Mouse (Mus musculus): Measurements from ENCODE around the gene Trim71. TPM values are rescaled to one million over a fixed set of nuclear protein-coding genes. Genes with fewer than 3 reads are reported as not detected.

The Trim71 gene
- total RNA-seq (2021) = not detected
- 0.01 TPM in 1 of 2 replicates, not detected in the other for polyA plus RNA-seq (2012; rRNA removed)
- long read RNA-seq = 0 reads

- DNase-seq = no peak
Measured at GRCm38 (mm10) chr9:114563761-114564606, at the start of gene Trim71. Trim71 (minus strand) TSS chr9:114564369.

DNA sequence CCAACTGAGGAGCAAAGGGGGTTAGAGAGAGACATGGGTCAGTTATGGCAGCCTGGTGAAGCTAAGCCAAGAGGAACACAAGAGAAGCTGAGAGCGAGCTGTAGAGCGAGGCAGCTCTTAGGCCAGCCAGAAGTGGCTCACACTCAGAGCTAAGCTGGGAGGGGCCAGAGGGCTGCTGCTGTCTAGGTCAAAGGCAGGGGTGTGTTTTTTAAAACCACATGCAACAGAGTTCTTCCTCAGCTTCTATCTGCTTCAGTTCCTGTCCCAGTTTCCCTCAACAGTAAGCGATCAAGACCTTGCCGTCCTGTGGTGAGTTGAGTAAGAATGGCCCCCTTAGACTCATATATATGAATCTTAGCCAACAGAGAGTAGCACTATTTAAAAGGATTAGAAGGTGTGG is 48.9 kb upstream of the Trim71 start:
- no peak for DNase-seq

DNA sequence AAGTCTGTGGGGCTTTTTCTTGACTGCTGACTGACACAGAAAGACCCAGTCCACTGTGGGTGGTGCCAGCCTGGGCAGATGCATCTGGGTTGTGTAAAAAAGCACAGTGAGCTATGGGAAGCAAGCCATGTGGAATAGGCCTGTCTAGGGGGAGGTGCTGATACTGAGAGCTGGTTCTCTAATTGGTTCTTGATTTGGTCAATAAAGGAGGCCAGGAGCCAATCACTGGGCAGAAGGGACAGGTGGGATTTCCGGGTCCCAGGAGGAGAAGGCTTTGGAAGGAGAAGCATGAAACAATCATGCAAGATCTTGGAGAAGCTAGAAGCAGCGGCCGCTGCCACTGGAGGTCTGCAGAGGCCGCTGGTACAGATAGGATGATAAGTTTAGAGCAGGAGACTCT is 48.4 kb upstream of the Trim71 start:
- no peak for DNase-seq

DNA sequence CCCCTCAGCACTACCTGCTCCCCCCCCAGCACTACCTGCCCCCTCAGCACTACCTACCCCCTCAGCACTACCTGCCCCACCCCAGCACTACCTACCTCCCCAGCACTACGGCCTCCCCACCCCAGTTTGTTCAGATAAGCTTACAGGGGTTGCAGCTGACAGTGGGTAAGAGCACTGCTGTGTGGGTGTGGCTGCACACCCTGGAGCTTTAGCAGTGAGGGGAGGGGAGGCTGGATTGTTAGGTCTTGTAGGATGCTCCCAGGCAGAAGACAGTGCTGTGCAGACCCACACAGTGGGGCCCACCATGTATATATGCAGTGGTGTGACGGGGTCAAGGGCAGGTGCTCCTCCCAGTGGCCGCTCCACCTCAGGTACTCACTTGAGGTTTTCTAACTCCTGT is 46.1 kb upstream of the Trim71 start:
- no peak for DNase-seq

- DNase-seq = no peak
Measured at GRCm38 (mm10) chr9:114603876-114604540, 39.8 kb upstream of the Trim71 start.

GRCm38 (mm10) chr9:114601096-114601495 is 36.9 kb upstream of the Trim71 start:
- no peak for DNase-seq

DNA sequence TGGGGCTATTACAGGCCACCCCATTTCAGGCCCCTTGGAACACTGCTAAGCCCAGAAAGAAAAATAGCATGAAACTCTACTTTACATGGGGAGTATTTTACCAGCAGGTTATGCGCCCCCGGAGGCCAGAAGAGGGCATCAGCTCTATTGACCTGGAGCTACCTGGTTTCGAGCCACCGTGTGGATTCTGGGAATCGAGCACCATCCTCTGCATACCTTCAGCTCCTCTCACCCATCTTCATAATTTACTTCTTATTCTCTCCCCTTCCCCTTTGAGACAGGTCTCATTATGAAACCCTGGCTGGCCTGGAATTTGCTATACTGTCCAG is 20.8 kb upstream of the Trim71 start:
- DNase-seq = peak; percentile 9

GRCm38 (mm10) chr9:114584183-114585016 is 20.2 kb upstream of the Trim71 start:
- peak; percentile 10 for DNase-seq

DNA sequence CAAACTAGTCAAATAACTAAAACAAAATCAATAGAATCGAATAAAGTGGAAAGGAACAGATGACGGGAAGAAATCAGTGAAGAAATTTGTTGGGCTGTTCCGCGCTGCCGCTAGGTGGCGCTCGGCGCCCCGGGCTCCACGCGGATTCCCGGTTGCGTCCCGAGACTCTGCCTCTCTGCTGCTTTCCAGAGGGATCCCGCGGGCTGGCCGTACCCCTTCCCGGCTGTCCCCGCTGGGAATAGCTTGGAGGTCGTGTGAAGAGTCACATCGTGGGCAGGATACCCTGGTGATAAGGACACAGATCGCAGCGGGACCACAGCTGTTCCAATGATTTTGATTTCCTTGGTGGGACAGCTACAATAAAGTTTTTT is 19.6 kb upstream of the Trim71 start:
- DNase-seq = peak; percentile 78

GRCm38 (mm10) chr9:114578646-114579045 is 14.5 kb upstream of the Trim71 start:
- DNase-seq = no peak

DNA sequence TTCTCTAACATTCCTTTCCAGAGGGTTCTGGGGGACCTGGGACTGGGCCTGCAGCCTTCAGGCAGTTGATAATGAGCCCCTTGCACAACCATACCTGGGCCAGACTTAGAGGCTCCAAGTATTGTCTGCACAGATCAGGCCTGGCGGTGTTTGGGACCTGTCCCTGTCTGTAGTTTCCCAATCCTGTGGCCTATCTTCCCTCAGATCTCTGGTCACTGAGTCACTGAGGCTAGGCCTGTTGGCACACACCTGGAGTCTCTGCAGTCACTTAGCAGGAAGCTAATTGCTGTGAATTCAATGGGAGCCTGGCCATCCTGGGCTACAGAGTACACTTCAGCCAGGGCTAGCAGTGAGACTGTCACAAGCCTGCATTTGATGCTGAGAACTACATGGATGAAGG is 11.8 kb upstream of the Trim71 start:
- DNase-seq = no peak

GRCm38 (mm10) chr9:114573528-114573927 is 9.4 kb upstream of the Trim71 start:
- no peak for DNase-seq

DNA sequence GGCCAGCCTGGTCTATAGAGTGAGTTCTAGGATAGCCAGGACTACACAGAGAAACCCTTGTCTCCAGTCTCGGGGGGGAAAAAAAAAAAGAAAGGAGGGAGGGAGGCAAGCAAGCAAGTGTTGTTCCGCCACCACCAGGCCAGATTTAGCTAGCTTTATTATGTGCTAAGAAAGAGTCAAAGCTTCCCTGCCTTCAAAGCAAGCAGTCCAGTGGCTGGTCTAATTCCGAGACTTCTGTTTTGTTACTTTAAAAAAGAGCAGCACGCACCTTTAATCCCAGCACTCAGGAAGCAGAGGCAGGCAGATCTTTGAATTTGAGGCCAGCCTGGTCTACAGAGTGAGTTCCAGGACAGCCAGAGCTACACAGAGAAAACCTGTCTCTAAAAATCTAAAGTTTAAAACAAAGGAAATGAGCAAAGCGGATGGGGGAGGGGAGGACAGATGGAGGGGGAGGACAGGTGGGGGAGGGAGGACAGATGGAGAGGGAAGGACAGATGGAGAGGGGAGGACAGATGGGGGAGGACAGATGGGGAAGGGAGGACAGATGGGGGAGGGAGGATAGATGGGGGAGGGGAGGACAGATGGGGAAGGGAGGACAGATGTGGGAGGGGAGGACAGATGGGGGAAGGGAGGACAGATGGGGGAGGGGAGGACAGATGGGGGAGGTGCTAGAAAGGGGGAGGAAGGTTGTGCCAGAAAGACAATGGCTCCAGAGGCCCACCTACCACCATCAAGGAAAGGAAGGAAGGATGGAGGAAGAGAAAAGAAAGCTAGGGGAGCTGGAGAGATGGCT is 4.7 kb upstream of the Trim71 start:
- no peak for DNase-seq

GRCm38 (mm10) chr9:114564667-114565066 is 498 bp upstream of the Trim71 start:
- no peak for DNase-seq

- DNase-seq = peak; percentile 10
Measured at GRCm38 (mm10) chr9:114562919-114563751, 1.0 kb downstream of the Trim71 start.

DNA sequence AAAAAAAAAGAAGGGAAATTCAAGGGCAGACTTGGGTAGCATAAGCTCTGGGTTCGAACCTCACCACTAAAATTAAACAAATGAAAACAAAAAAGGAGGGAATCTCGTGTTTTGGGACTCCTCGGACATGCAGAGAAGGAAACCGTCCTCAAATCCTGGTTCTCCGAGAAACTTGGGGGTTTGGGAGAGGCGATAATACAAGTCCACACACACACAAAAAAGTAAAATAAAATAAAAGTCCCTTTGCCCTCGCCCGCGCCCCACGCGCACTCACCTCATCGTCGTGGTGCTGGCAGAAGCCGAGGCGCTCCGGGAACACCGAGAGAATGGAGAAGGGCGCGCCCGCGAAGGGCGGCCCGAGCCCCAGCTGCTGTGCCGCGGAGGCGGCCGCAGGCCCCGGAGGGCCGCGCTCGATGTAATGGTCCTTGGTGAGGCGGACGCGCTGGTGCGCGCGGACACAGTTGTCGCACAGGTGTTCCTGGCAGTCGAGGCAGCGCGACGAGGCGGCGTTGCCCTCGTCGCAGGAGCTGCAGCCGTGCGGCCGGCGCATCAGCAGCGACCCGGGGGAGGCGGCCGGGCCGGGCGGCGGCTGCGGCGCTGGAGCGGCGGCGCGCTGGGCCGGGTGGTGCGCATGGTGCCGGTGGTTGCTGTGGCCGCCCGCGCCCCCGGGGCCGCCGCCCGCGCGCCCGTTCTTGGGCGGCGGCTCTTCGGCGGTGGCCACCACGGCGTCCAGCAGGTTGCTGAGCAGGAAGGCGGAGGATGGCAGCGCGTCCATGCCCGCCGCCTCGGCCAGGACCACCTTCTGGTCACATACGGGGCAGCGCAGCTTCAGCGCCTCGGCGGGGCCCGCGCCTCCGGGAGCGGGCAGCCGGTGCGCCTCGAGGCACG is 1.9 kb downstream of the Trim71 start:
- no peak for DNase-seq

DNA sequence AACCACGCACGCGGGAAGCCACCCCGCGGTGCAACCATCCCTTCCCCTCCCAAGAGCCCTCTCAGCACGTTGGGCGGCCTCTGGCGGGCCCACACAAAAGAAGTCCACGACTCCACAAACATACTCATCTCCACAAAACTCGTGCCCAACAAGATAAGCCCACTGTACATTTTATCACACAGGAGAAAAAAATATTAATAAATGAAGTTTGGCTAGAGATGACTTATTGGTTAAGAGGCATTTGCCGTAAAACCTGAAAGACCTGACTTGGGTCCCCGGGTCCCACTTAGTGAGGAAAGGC is 2.5 kb downstream of the Trim71 start:
- DNase-seq = no peak

DNA sequence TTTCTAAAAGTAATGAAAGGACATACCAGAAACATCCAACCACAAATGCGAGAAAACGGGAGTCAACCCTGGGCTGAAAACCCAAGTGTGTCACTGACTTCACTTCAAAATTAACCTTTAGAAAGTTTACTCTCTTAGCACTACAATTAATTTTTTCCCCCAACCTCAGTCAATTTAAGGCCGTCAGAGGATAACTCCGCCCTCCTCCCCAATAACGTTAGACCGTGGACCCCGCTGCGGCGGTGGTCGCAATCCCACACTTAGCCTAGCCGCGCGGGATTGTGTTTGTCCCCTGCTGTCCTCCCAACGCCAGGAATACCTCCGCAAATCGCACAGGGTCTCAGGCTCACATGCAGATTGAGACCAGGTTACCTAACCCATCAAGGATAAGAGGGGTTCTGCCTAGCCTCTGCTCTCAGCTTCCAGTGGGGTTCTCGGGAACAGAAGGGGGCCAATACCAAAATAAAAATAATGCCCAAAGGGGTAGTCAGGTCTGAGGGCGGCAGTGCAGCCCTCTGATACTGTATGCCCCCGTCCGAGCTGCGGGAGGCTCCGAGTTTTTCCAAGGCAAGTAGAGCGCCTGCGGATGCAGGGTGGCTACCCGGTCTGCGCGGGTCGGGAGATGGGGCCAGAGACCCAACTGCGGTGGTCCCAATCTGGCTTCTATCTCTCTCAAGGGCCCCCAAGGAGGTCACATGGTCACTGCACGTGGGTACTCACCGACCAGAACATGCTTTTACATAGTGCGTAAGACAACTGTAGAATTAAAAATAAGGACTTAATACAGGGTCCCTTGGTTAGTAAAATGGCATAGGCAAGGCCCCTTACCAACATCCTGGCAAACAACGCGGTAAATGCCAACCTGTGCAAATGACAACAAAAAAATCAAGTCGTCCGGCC is 3.1 kb downstream of the Trim71 start:
- no peak for DNase-seq

- no peak for DNase-seq
Measured at GRCm38 (mm10) chr9:114560141-114560540, 4.0 kb downstream of the Trim71 start.

Measured in adrenal gland, adult 2 months (tissue).